Mouse (Mus musculus): ENCODE results near the gene Ppp1r37. TPM values are rescaled to one million over a fixed set of nuclear protein-coding genes. Genes with fewer than 3 reads are reported as not detected.
A peak's percentile ranks its signal among the peaks of the same experiment; 100 is the strongest.

The Ppp1r37 gene
- polyA plus RNA-seq, 1 experiment from 2014 or later = 42.3 TPM

DNA sequence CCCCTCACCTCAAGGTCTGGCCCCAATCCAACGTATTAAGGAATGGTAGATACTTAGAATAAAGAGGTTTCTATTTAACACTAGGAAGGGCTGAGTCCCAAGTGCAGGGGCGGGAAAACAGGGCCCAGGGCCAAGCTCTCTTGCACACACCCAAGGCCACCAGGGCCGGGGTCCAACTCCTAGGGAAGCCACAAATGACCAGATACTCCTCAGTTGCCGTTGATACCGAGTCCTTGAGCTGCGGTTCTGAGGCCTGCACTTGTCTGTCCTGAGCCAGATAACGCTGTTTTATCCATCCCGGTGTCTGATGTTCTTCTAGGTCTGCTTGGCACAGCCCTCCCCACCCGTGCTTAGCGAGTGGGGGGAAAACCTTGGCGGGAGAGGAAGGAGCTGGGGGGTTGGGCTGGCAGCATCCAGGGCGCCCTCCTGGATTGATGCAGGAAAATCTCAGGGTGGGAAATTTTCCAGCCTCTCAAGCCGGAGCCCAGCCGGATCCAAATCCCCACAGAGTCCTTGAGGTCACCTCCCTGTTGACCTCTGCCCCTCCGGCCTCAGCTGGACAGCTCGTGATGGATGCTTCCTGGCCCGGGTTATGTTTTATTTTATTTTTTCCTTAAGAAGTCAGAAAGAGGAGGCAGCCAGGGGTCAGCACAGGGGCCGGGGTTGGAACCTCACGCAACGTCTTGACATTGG lies 67.2 kb downstream of the Ppp1r37 start:
- Histone ChIP-seq H3K27me3 (replicated peaks) (peaks cover 30% of the 10 kb centered on the region), H3K4me3 (replicated peaks) (no peak overlapping the region), H3K4me2 (no peak overlapping the region), H3K36me3 (no peaks in the 10 kb centered on the region), H3K9me3 (replicated peaks) (no peaks in the 10 kb centered on the region), H3K27ac (replicated peaks) (no peak overlapping the region), H3K9ac (replicated peaks) (no peak overlapping the region), H3K4me1 (peaks cover 5% of the 10 kb centered on the region; the same call in 1 of the 2 replicates)
- 80% methylated on average over 20 of the region's 20 CpGs for WGBS
- no peak for ATAC-seq (ENCODE audit: low FRiP score)

DNA sequence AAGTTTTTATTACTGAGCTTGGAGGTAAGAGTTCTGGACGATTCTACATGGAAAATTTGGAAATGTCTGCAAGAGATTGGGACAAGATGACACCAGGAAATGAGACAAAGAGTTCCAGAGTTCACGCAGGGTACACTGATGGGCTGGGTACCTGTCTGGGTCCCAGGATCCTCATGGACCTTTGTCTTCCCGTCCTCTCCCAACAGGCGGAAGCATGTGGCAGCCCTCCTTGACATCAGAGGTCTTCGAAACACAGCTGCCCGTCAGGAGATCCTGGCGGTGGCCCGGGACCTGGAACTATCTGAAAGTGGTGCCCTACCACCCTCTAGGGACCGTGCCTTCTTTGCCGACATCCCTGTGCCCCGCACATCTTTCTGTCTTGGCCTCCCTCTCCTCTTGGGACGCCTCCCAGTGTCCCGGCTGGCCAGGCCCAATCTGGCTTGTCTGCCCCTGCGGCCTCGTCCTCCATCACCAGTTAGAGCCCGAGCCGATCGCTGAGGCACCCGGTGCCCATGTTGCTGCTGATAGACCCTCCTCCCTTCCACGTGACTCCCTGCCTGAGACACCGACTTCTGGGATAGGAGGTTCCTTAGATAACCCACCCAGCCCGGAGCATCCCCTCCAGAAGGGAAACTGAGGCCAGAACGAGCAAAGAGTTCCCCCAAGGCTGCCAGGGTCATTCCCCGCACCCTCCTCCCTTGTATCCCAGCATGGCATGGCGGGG lies 68.0 kb downstream of the Ppp1r37 start:
- Histone ChIP-seq H3K27ac (replicated peaks) (no peak overlapping the region), H3K4me3 (replicated peaks) (no peak overlapping the region), H3K4me1 (peaks cover 6% of the 10 kb centered on the region; the same call in 1 of the 2 replicates), H3K36me3 (no peaks in the 10 kb centered on the region), H3K4me2 (no peak overlapping the region), H3K9ac (replicated peaks) (no peak overlapping the region), H3K27me3 (replicated peaks) (peaks cover 37% of the 10 kb centered on the region), H3K9me3 (replicated peaks) (no peaks in the 10 kb centered on the region)
- WGBS = 87% methylated on average over 25 of the region's 25 CpGs
- no peak for ATAC-seq (ENCODE audit: low FRiP score)

GRCm38 (mm10) chr7:19491731-19492130 lies 71.1 kb downstream of the Ppp1r37 start:
- H3K4me3 ChIP-seq (replicated peaks) = no peak overlapping the region
- WGBS = 2% methylated on average over 26 of the region's 26 CpGs
- no peaks in the 10 kb centered on the region for H3K36me3 ChIP-seq
- H3K27me3 ChIP-seq (replicated peaks) = peaks cover 66% of the 10 kb centered on the region
- no peak for ATAC-seq (ENCODE audit: low FRiP score)
- H3K9me3 ChIP-seq (replicated peaks) = no peaks in the 10 kb centered on the region
- no peak overlapping the region for H3K27ac ChIP-seq (replicated peaks)
- H3K4me1 ChIP-seq = peaks cover 13% of the 10 kb centered on the region; the same call in 1 of the 2 replicates
- H3K9ac ChIP-seq (replicated peaks) = 0 out of 2 replicates have a peak overlapping the region, but pooled peaks have one; percentile 8
- H3K4me2 ChIP-seq = peak overlapping the region; percentile 37

DNA sequence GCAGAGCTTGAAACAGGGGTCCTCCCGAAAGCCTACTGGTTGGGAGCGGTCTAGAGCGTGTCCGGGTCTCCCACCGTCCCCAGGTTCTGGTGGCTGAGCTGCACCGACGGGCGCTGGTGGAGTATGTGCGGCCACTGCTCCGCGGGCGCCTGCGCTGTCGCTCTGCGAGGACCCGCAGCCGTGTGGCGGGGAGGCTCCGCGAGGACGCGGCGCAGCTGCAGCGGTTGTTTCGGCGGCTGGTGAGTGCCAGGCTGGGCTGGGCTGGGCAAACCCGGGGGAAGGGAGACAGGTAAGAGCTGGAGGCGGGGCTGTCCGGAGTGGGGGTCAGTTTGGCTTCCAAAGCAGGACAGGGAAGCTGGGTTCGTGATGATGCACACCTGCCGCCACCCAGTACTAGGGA lies 73.4 kb downstream of the Ppp1r37 start:
- 6% methylated on average over 31 of the region's 31 CpGs for WGBS
- Histone ChIP-seq H3K9me3 (replicated peaks) (no peaks in the 10 kb centered on the region), H3K4me2 (peak overlapping the region; percentile 59), H3K27ac (replicated peaks) (no peak overlapping the region), H3K9ac (replicated peaks) (peak overlapping the region; percentile 18; the same call in 1 of the 2 replicates), H3K36me3 (no peaks in the 10 kb centered on the region), H3K4me1 (peaks cover 13% of the 10 kb centered on the region; the same call in 1 of the 2 replicates), H3K4me3 (replicated peaks) (peak overlapping the region; percentile 35), H3K27me3 (replicated peaks) (peaks cover 68% of the 10 kb centered on the region)
- no peak; the same call in 1 of the 2 replicates for ATAC-seq (ENCODE audit: low FRiP score)

GRCm38 (mm10) chr7:19486549-19486948 lies 76.3 kb downstream of the Ppp1r37 start:
- H3K27ac ChIP-seq (replicated peaks) = no peak overlapping the region
- H3K4me1 ChIP-seq = peaks cover 8% of the 10 kb centered on the region; the same call in 1 of the 2 replicates
- H3K27me3 ChIP-seq (replicated peaks) = peaks cover 51% of the 10 kb centered on the region
- WGBS = 93% methylated on average over 7 of the region's 7 CpGs
- no peak for ATAC-seq (ENCODE audit: low FRiP score)
- no peaks in the 10 kb centered on the region for H3K36me3 ChIP-seq
- H3K9me3 ChIP-seq (replicated peaks) = no peaks in the 10 kb centered on the region
- no peak overlapping the region for H3K4me2 ChIP-seq
- H3K9ac ChIP-seq (replicated peaks) = no peak overlapping the region
- no peak overlapping the region for H3K4me3 ChIP-seq (replicated peaks)

DNA sequence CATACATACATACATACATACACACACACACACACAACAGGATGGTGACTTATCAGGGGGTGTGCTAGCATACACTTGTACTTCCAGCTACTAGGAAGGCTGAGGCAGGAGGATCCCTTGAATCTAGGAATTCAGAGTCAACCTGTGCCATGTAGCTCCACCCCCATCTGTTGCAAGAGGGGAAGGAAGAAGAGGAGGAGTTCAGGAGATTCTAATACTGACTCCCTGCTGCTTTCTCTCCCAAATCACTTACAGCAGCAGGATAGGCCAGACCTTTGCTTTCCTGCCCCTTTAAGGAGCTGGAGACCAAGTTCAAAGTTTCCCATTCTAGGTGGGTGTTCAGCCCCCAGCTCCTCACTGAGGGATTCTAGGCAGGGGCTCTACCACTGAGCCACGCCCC lies 77.4 kb downstream of the Ppp1r37 start:
- Histone ChIP-seq H3K9me3 (replicated peaks) (no peaks in the 10 kb centered on the region), H3K27me3 (replicated peaks) (peaks cover 41% of the 10 kb centered on the region), H3K4me2 (no peak overlapping the region), H3K27ac (replicated peaks) (no peak overlapping the region), H3K4me3 (replicated peaks) (no peak overlapping the region), H3K36me3 (no peaks in the 10 kb centered on the region), H3K9ac (replicated peaks) (no peak overlapping the region), H3K4me1 (peaks cover 8% of the 10 kb centered on the region; the same call in 1 of the 2 replicates)
- 92% methylated on average over 1 of the region's 1 CpGs for WGBS
- ATAC-seq (ENCODE audit: low FRiP score) = no peak

DNA sequence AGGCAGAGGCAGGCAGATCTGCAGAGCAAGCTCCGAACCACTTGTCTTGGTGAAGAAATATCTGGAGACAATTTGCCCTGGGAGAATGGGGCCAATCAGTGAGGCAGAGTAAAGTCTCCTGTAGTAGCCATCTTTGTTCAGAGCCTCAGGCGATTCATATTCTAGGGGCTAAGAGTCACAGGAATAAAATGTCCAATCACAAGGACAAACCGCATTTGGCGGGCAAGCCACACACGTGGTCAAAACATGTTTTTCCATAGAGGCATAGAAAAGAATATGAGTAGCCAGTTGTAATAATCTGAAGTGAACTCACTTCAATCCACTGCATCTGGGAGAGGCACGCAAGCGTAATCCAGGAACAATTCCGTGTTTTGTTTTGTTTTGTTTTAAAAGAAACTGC lies 79.6 kb downstream of the Ppp1r37 start:
- Histone ChIP-seq H3K4me3 (replicated peaks) (no peak overlapping the region), H3K27ac (replicated peaks) (no peak overlapping the region), H3K4me1 (no peaks in the 10 kb centered on the region), H3K27me3 (replicated peaks) (peaks cover 20% of the 10 kb centered on the region), H3K36me3 (no peaks in the 10 kb centered on the region), H3K9me3 (replicated peaks) (no peaks in the 10 kb centered on the region), H3K9ac (replicated peaks) (no peak overlapping the region), H3K4me2 (no peak overlapping the region)
- WGBS = 84% methylated on average over 8 of the region's 8 CpGs
- ATAC-seq (ENCODE audit: low FRiP score) = no peak

Other genes with a start within 250 kb of the Ppp1r37 start
- gene Ercc1, start 218.3 kb downstream of the Ppp1r37 start, polyA plus RNA-seq (2015; fragmentation: Nextera tagmentation; extraction: Ambion mirVana) = 78.5 and 93.5 TPM in 2 replicates
- 22.2 and 23.0 TPM in 2 replicates for gene Cd3eap, start 203.6 kb downstream of the Ppp1r37 start, polyA plus RNA-seq (2015; fragmentation: Nextera tagmentation; extraction: Ambion mirVana)
- gene Ppp1r13l, start 203.3 kb downstream of the Ppp1r37 start, polyA plus RNA-seq (2015; fragmentation: Nextera tagmentation; extraction: Ambion mirVana) = 1.9 and 2.1 TPM in 2 replicates
- gene Ercc2, start 181.1 kb downstream of the Ppp1r37 start, polyA plus RNA-seq (2015; fragmentation: Nextera tagmentation; extraction: Ambion mirVana) = 21.6 and 22.2 TPM in 2 replicates
- gene Klc3, start 159.0 kb downstream of the Ppp1r37 start, polyA plus RNA-seq (2015; fragmentation: Nextera tagmentation; extraction: Ambion mirVana) = 1.2 and 4.0 TPM in 2 replicates
- gene Ckm, start 158.3 kb downstream of the Ppp1r37 start, polyA plus RNA-seq (2015; fragmentation: Nextera tagmentation; extraction: Ambion mirVana) = 16.6 and 38.6 TPM in 2 replicates
- 15.4 and 16.5 TPM in 2 replicates for gene Mark4, start 104.3 kb downstream of the Ppp1r37 start, polyA plus RNA-seq (2015; fragmentation: Nextera tagmentation; extraction: Ambion mirVana)
- 1.5 and 1.8 TPM in 2 replicates for gene Exoc3l2, start 99.7 kb downstream of the Ppp1r37 start, polyA plus RNA-seq (2015; fragmentation: Nextera tagmentation; extraction: Ambion mirVana)
- gene Bloc1s3, start 54.7 kb downstream of the Ppp1r37 start, polyA plus RNA-seq (2015; fragmentation: Nextera tagmentation; extraction: Ambion mirVana) = 3.9 and 5.0 TPM in 2 replicates
- gene Trappc6a, start 54.7 kb downstream of the Ppp1r37 start, polyA plus RNA-seq (2015; fragmentation: Nextera tagmentation; extraction: Ambion mirVana) = 39.2 and 58.6 TPM in 2 replicates
- 1.2 and 1.5 TPM in 2 replicates for gene Nkpd1, start 45.2 kb downstream of the Ppp1r37 start, polyA plus RNA-seq (2015; fragmentation: Nextera tagmentation; extraction: Ambion mirVana)
- 0.23 and 0.61 TPM in 2 replicates for gene Zfp296, start 14.2 kb upstream of the Ppp1r37 start, polyA plus RNA-seq (2015; fragmentation: Nextera tagmentation; extraction: Ambion mirVana)
- gene Gemin7, start 14.5 kb upstream of the Ppp1r37 start, polyA plus RNA-seq (2015; fragmentation: Nextera tagmentation; extraction: Ambion mirVana) = 145 and 154 TPM in 2 replicates
- gene Clasrp, start 41.4 kb upstream of the Ppp1r37 start, polyA plus RNA-seq (2015; fragmentation: Nextera tagmentation; extraction: Ambion mirVana) = 51.0 and 61.5 TPM in 2 replicates
- 9.6 and 12.8 TPM in 2 replicates for gene Relb, start 66.4 kb upstream of the Ppp1r37 start, polyA plus RNA-seq (2015; fragmentation: Nextera tagmentation; extraction: Ambion mirVana)
- gene Clptm1, start 102.0 kb upstream of the Ppp1r37 start, polyA plus RNA-seq (2015; fragmentation: Nextera tagmentation; extraction: Ambion mirVana) = 128 and 140 TPM in 2 replicates
- gene Apoc2, start 114.9 kb upstream of the Ppp1r37 start, polyA plus RNA-seq (2015; fragmentation: Nextera tagmentation; extraction: Ambion mirVana) = 1.8 TPM in 2 replicates
- not detected in 2 replicates for gene Gm44805, start 118.3 kb upstream of the Ppp1r37 start, polyA plus RNA-seq (2015; fragmentation: Nextera tagmentation; extraction: Ambion mirVana)
- gene Apoc4, start 118.4 kb upstream of the Ppp1r37 start, polyA plus RNA-seq (2015; fragmentation: Nextera tagmentation; extraction: Ambion mirVana) = 0.38 and 0.75 TPM in 2 replicates
- gene Apoc1, start 129.6 kb upstream of the Ppp1r37 start, polyA plus RNA-seq (2015; fragmentation: Nextera tagmentation; extraction: Ambion mirVana) = 6.5 and 7.3 TPM in 2 replicates
- gene Apoe, start 136.1 kb upstream of the Ppp1r37 start, polyA plus RNA-seq (2015; fragmentation: Nextera tagmentation; extraction: Ambion mirVana) = 643 and 683 TPM in 2 replicates
- gene Tomm40, start 152.4 kb upstream of the Ppp1r37 start, polyA plus RNA-seq (2015; fragmentation: Nextera tagmentation; extraction: Ambion mirVana) = 155 and 171 TPM in 2 replicates
- 56.5 and 68.7 TPM in 2 replicates for gene Nectin2, start 187.4 kb upstream of the Ppp1r37 start, polyA plus RNA-seq (2015; fragmentation: Nextera tagmentation; extraction: Ambion mirVana)
- gene Bcam, start 207.9 kb upstream of the Ppp1r37 start, polyA plus RNA-seq (2015; fragmentation: Nextera tagmentation; extraction: Ambion mirVana) = 26.3 and 37.0 TPM in 2 replicates
- 0.69 and 2.2 TPM in 2 replicates for gene Cblc, start 233.7 kb upstream of the Ppp1r37 start, polyA plus RNA-seq (2015; fragmentation: Nextera tagmentation; extraction: Ambion mirVana)